ENCODE assay signal across 32 mouse cellular contexts in genomic region chr1:132899029-132899428, GRCm38 (mm10). TPM values are rescaled to one million over a fixed set of nuclear protein-coding genes. Genes with fewer than 3 reads are reported as not detected.
A peak's percentile ranks its signal among the peaks of the same experiment; 100 is the strongest.
DNase-seq lines count a peak whose midpoint lies in the region; ATAC-seq and TF ChIP-seq lines count a peak whose summit lies in the region.
"Had no signal": no experiment of that assay in that cellular context is flagged by ENCODE, and none has a peak within 500 bp of the region (broad histone marks: within the 10 kb centered on the region; RNA-seq: fewer than 3 reads in every experiment).

No protein-coding gene starts in this region.

- 89% methylated on average over 5 of the region's 6 CpGs for WGBS in hindbrain, embryonic 12.5 days
- 90% methylated on average over 6 of the region's 6 CpGs for WGBS in hindbrain, embryonic 14.5 days
- 88% methylated on average over 6 of the region's 6 CpGs for WGBS in midbrain, postnatal 0 days
- 93% methylated on average over 6 of the region's 6 CpGs for WGBS in midbrain, embryonic 15.5 days
- WGBS in kidney, embryonic 16.5 days = 91% methylated on average over 5 of the region's 6 CpGs

- H3K4me2 ChIP-seq in hindbrain, embryonic 12.5 days (replicated peaks) = no peak overlapping the region
- H3K4me2 ChIP-seq in hindbrain, embryonic 14.5 days (replicated peaks) = no peak overlapping the region
- H3K4me2 ChIP-seq in midbrain, postnatal 0 days (ENCODE audit: low read depth, low read length, poor library complexity, severe bottlenecking) = no peak overlapping the region
- no peak overlapping the region for H3K4me2 ChIP-seq in midbrain, embryonic 15.5 days
- H3K4me2 ChIP-seq in kidney, embryonic 16.5 days (replicated peaks; ENCODE audit: low read depth, low read length) = no peak overlapping the region
- H3K4me2 ChIP-seq: embryonic facial prominence, embryonic 12.5 days; forebrain, embryonic 15.5 days; heart, embryonic 11.5 days; liver, embryonic 13.5 days; midbrain, embryonic 12.5 days had no signal

- DNase-seq in cerebellum, adult 9-10 months = no peak
- no peak for DNase-seq in hindbrain, embryonic 14.5 days (ENCODE audit: low spot score)
- DNase-seq in midbrain, postnatal 0 days (ENCODE audit: low spot score) = no peak
- DNase-seq in thymus, postnatal 0 days (ENCODE audit: low spot score) = no peak
- DNase-seq: adrenal gland, adult 8-10 months; embryo, embryonic 11 days; gastrocnemius, adult 2 months; gastrocnemius, postnatal 36 days; heart, adult 18-20 months; heart, postnatal 36 days; kidney, adult 9 months; kidney, postnatal 14 days; liver, embryonic 13.5 days; lung, adult 18-20 months; lung, postnatal 4 days; right cerebral cortex, adult 18-20 months; spleen, adult 18-20 months; thymus, postnatal 25 days had no signal

- no peaks in the 10 kb centered on the region for H3K9me3 ChIP-seq in hindbrain, embryonic 12.5 days (replicated peaks)
- no peaks in the 10 kb centered on the region for H3K9me3 ChIP-seq in hindbrain, embryonic 14.5 days (ENCODE audit: control insufficient read depth, low read length)
- no peaks in the 10 kb centered on the region for H3K9me3 ChIP-seq in midbrain, postnatal 0 days (ENCODE audit: low read length)
- H3K9me3 ChIP-seq in midbrain, embryonic 15.5 days = no peaks in the 10 kb centered on the region
- H3K9me3 ChIP-seq in kidney, embryonic 16.5 days (ENCODE audit: low read length) = no peaks in the 10 kb centered on the region
- H3K9me3 ChIP-seq: embryonic facial prominence, embryonic 12.5 days; forebrain, embryonic 15.5 days; liver, embryonic 13.5 days; megakaryocyte, embryonic 14.5 days; midbrain, embryonic 12.5 days had no signal

- no peak for TF ChIP-seq CTCF in midbrain, postnatal 0 days (IDR thresholded peaks at IDR 0.05)

- H3K27me3 ChIP-seq in hindbrain, embryonic 12.5 days = no peaks in the 10 kb centered on the region
- no peaks in the 10 kb centered on the region for H3K27me3 ChIP-seq in hindbrain, embryonic 14.5 days (ENCODE audit: control insufficient read depth, insufficient read depth, low read length)
- H3K27me3 ChIP-seq in midbrain, postnatal 0 days (ENCODE audit: insufficient read depth, low read length) = no peaks in the 10 kb centered on the region
- no peaks in the 10 kb centered on the region for H3K27me3 ChIP-seq in midbrain, embryonic 15.5 days (replicated peaks)
- H3K27me3 ChIP-seq in kidney, embryonic 16.5 days (ENCODE audit: insufficient read depth, low read length) = no peaks in the 10 kb centered on the region
- H3K27me3 ChIP-seq: forebrain, embryonic 15.5 days; liver, embryonic 13.5 days; midbrain, embryonic 12.5 days had no signal

- H3K27ac ChIP-seq in hindbrain, embryonic 12.5 days = 0 out of 2 replicates have a peak overlapping the region, but pooled peaks have one; percentile 9
- H3K27ac ChIP-seq in hindbrain, embryonic 14.5 days = no peak overlapping the region
- peak overlapping the region; percentile 18; the same call in 1 of the 2 replicates for H3K27ac ChIP-seq in midbrain, postnatal 0 days (ENCODE audit: low read depth, low read length)
- no peak overlapping the region for H3K27ac ChIP-seq in midbrain, embryonic 15.5 days
- no peak overlapping the region for H3K27ac ChIP-seq in kidney, embryonic 16.5 days (ENCODE audit: low read length)
- H3K27ac ChIP-seq: embryonic facial prominence, embryonic 12.5 days; forebrain, embryonic 15.5 days; gastrocnemius, adult 2 months; left cerebral cortex, adult 2 months; liver, embryonic 13.5 days; midbrain, embryonic 12.5 days had no signal

- ATAC-seq in cerebellum, adult (ENCODE audit: insufficient number of reproducible peaks, low FRiP score, low TSS enrichment) = peak; percentile 57; the same call in 1 of the 2 replicates
- no peak for ATAC-seq in hindbrain, embryonic 12.5 days (ENCODE audit: low FRiP score)
- ATAC-seq in hindbrain, embryonic 14.5 days (ENCODE audit: low FRiP score) = no peak
- ATAC-seq in midbrain, postnatal 0 days (ENCODE audit: low FRiP score) = no peak
- ATAC-seq in midbrain, embryonic 15.5 days (replicated peaks) = no peak
- ATAC-seq in kidney, embryonic 16.5 days (ENCODE audit: low FRiP score, low TSS enrichment) = no peak
- ATAC-seq: intestine, postnatal 0 days; lung, postnatal 0 days had no signal

- no peaks in the 10 kb centered on the region for H3K36me3 ChIP-seq in hindbrain, embryonic 12.5 days
- H3K36me3 ChIP-seq in hindbrain, embryonic 14.5 days (replicated peaks; ENCODE audit: control insufficient read depth, insufficient read depth) = no peaks in the 10 kb centered on the region
- 0 out of 2 replicates have a peak, but pooled peaks cover 5% of the 10 kb centered on the region for H3K36me3 ChIP-seq in midbrain, postnatal 0 days (ENCODE audit: insufficient read depth, low read length)
- no peaks in the 10 kb centered on the region for H3K36me3 ChIP-seq in midbrain, embryonic 15.5 days (replicated peaks)
- H3K36me3 ChIP-seq in kidney, embryonic 16.5 days (ENCODE audit: insufficient read depth, low read length) = no peaks in the 10 kb centered on the region
- H3K36me3 ChIP-seq: embryonic facial prominence, embryonic 12.5 days; forebrain, embryonic 15.5 days; liver, embryonic 13.5 days; midbrain, embryonic 12.5 days had no signal

- no peak overlapping the region for H3K9ac ChIP-seq in hindbrain, embryonic 12.5 days
- H3K9ac ChIP-seq in hindbrain, embryonic 14.5 days = no peak overlapping the region
- H3K9ac ChIP-seq in midbrain, postnatal 0 days (replicated peaks; ENCODE audit: low read length, poor library complexity, severe bottlenecking) = no peak overlapping the region
- H3K9ac ChIP-seq in midbrain, embryonic 15.5 days = no peak overlapping the region
- no peak overlapping the region for H3K9ac ChIP-seq in kidney, embryonic 16.5 days (replicated peaks; ENCODE audit: low read length)
- H3K9ac ChIP-seq: embryonic facial prominence, embryonic 12.5 days; forebrain, embryonic 15.5 days; liver, embryonic 13.5 days; midbrain, embryonic 12.5 days had no signal

- H3K4me3 ChIP-seq in hindbrain, embryonic 12.5 days = no peak overlapping the region
- no peak overlapping the region for H3K4me3 ChIP-seq in hindbrain, embryonic 14.5 days (replicated peaks; ENCODE audit: low read length)
- no peak overlapping the region for H3K4me3 ChIP-seq in midbrain, postnatal 0 days (ENCODE audit: low read depth, low read length)
- H3K4me3 ChIP-seq in midbrain, embryonic 15.5 days = no peak overlapping the region
- H3K4me3 ChIP-seq in kidney, embryonic 16.5 days (ENCODE audit: low read length) = no peak overlapping the region
- H3K4me3 ChIP-seq: embryonic facial prominence, embryonic 12.5 days; forebrain, embryonic 15.5 days; gastrocnemius, adult 2 months; left cerebral cortex, adult 2 months; liver, embryonic 13.5 days; megakaryocyte, embryonic 14.5 days; midbrain, embryonic 12.5 days had no signal

- H3K4me1 ChIP-seq in hindbrain, embryonic 12.5 days = peaks cover 24% of the 10 kb centered on the region
- peaks cover 20% of the 10 kb centered on the region; the same call in 1 of the 2 replicates for H3K4me1 ChIP-seq in hindbrain, embryonic 14.5 days (replicated peaks; ENCODE audit: control insufficient read depth, insufficient read depth, low read length)
- peaks cover 8% of the 10 kb centered on the region; the same call in 1 of the 2 replicates for H3K4me1 ChIP-seq in midbrain, postnatal 0 days (ENCODE audit: insufficient read depth, low read length)
- peaks cover 29% of the 10 kb centered on the region for H3K4me1 ChIP-seq in midbrain, embryonic 15.5 days
- no peaks in the 10 kb centered on the region for H3K4me1 ChIP-seq in kidney, embryonic 16.5 days (ENCODE audit: insufficient read depth, low read length)
- H3K4me1 ChIP-seq: embryonic facial prominence, embryonic 12.5 days; liver, embryonic 13.5 days had no signal

RNA-seq across cellular contexts. Expression of gene Lrrn2, which starts 19.0 kb away (rescaled TPM):
- polyA plus RNA-seq in hindbrain, embryonic 12.5 days (2016; fragmentation: Nextera tagmentation; extraction: Ambion mirVana) = 17.0 and 18.8 TPM in 2 replicates
- polyA plus RNA-seq in hindbrain, embryonic 14.5 days (2014; fragmentation: Nextera tagmentation; extraction: Ambion mirVana) = 40.7 and 45.3 TPM in 2 replicates
- 44.6 and 48.9 TPM in 2 replicates for total RNA-seq in midbrain, postnatal 0 days (2014; rRNA removed)
- 74.4 and 76.6 TPM in 2 replicates for polyA plus RNA-seq in midbrain, postnatal 0 days (2015; fragmentation: Nextera tagmentation; extraction: Ambion mirVana)
- polyA plus RNA-seq in midbrain, embryonic 15.5 days (2015; fragmentation: Nextera tagmentation; extraction: Ambion mirVana) = 56.8 and 60.2 TPM in 2 replicates
- polyA plus RNA-seq in kidney, embryonic 16.5 days (2015; fragmentation: Nextera tagmentation; extraction: Ambion mirVana) = 4.1 and 5.2 TPM in 2 replicates
- polyA plus RNA-seq in thymus, postnatal 0 days (2015; fragmentation: Nextera tagmentation; extraction: Ambion mirVana) = 0.15 and 0.16 TPM in 2 replicates
- total RNA-seq: CH12.LX; monocyte, adult 5-6 weeks had no signal

Comparison
In these comparisons a context has a peak if more than half of its experiments do, and no peak if none do; other contexts are left out.
1. H3K27ac ChIP-seq: peak in hindbrain, embryonic 12.5 days (single experiment) and midbrain, postnatal 0 days (single experiment); none in hindbrain, embryonic 14.5 days (single experiment), midbrain, embryonic 15.5 days (single experiment) and kidney, embryonic 16.5 days (single experiment).